ENCODE assay signal across 20 mouse cellular contexts in genomic region chr4:155367739-155368138, GRCm38 (mm10). TPM values are rescaled to one million over a fixed set of nuclear protein-coding genes. Genes with fewer than 3 reads are reported as not detected.
"Had no signal": no experiment of that assay in that cellular context is flagged by ENCODE, and none has a peak within 500 bp of the region (broad histone marks: within the 10 kb centered on the region; RNA-seq: fewer than 3 reads in every experiment).

No protein-coding gene starts in this region.

- H3K27ac ChIP-seq: midbrain, embryonic 12.5 days; neural tube, embryonic 13.5 days; neural tube, embryonic 15.5 days had no signal

- ATAC-seq: midbrain, embryonic 16.5 days had no signal

- H3K9me3 ChIP-seq: midbrain, embryonic 10.5 days; midbrain, embryonic 12.5 days; neural tube, embryonic 13.5 days; neural tube, embryonic 15.5 days had no signal

- H3K36me3 ChIP-seq: midbrain, embryonic 10.5 days; midbrain, embryonic 12.5 days; neural tube, embryonic 13.5 days; neural tube, embryonic 15.5 days had no signal

- H3K9ac ChIP-seq: lung, embryonic 14.5 days; midbrain, embryonic 12.5 days; neural tube, embryonic 13.5 days; neural tube, embryonic 15.5 days had no signal

- H3K4me2 ChIP-seq: lung, embryonic 14.5 days; midbrain, embryonic 12.5 days; neural tube, embryonic 13.5 days had no signal

- H3K4me1 ChIP-seq: midbrain, embryonic 12.5 days; neural tube, embryonic 13.5 days; neural tube, embryonic 15.5 days had no signal

- H3K4me3 ChIP-seq: midbrain, embryonic 10.5 days; midbrain, embryonic 12.5 days; myocyte; neural tube, embryonic 13.5 days; neural tube, embryonic 15.5 days had no signal

- DNase-seq: lung, adult 18-20 months; lung, embryonic 14.5 days; lung, postnatal 10 days; lung, postnatal 4 days; midbrain, embryonic 14.5 days; retina, postnatal 1 day; right cerebral cortex, adult 18-20 months; right cerebral cortex, postnatal 25 days; right cerebral cortex, postnatal 4 days; thymus, adult 18-20 months; thymus, postnatal 14 days; thymus, postnatal 36 days had no signal

RNA-seq across cellular contexts. Expression of gene Gabrd, which starts 30.2 kb away (rescaled TPM):
- polyA plus RNA-seq: lung, embryonic 14.5 days; midbrain, embryonic 10.5 days; midbrain, embryonic 12.5 days; midbrain, embryonic 14.5 days; neural tube, embryonic 11.5 days; stomach, embryonic 14.5 days had no signal
